Mouse (Mus musculus): ENCODE measurements at regions not wholly inside any gene's neighbourhood (a gene's known extent, or its start where the extent isn't known, plus 50 kb on each side); places are given as distances from the start of the nearest gene placed in this dataset.

- TF ChIP-seq CTCF (IDR thresholded peaks at IDR 0.05; ENCODE audit: low read depth, low read length) (no peak), TAL1 (conservative IDR thresholded peaks at IDR 0.05; ENCODE audit: low read depth, low read length) (no peak), GATA1 (IDR thresholded peaks at IDR 0.05; ENCODE audit: borderline replicate concordance, low read length) (no peak)
Observed at GRCm38 (mm10) chr8:8258855-8259254, 402.2 kb downstream of the Efnb2 start.

Data from G1E (cell line).